ENCODE assay signal across 21 mouse cellular contexts in genomic region chr9:121547431-121547830, GRCm38 (mm10). TPM values are rescaled to one million over a fixed set of nuclear protein-coding genes. Genes with fewer than 3 reads are reported as not detected.
"Had no signal": no experiment of that assay in that cellular context is flagged by ENCODE, and none has a peak within 500 bp of the region (broad histone marks: within the 10 kb centered on the region; RNA-seq: fewer than 3 reads in every experiment).

No protein-coding gene starts in this region.

- H3K27ac ChIP-seq: midbrain, embryonic 10.5 days; midbrain, embryonic 12.5 days; neural tube, embryonic 13.5 days; neural tube, embryonic 15.5 days had no signal

- H3K4me3 ChIP-seq: midbrain, embryonic 10.5 days; midbrain, embryonic 12.5 days; myocyte; neural tube, embryonic 13.5 days; neural tube, embryonic 15.5 days had no signal

- DNase-seq: lung, adult 18-20 months; lung, embryonic 14.5 days; lung, postnatal 10 days; lung, postnatal 4 days; midbrain, embryonic 14.5 days; retina, postnatal 1 day; right cerebral cortex, adult 18-20 months; right cerebral cortex, postnatal 25 days; right cerebral cortex, postnatal 4 days; spleen, adult 18-20 months; thymus, adult 18-20 months; thymus, postnatal 14 days; thymus, postnatal 36 days had no signal

- H3K4me1 ChIP-seq: midbrain, embryonic 10.5 days; neural tube, embryonic 13.5 days had no signal

- H3K4me2 ChIP-seq: lung, embryonic 14.5 days; midbrain, embryonic 12.5 days; neural tube, embryonic 13.5 days; neural tube, embryonic 15.5 days had no signal

- ATAC-seq: midbrain, embryonic 16.5 days had no signal

- H3K9ac ChIP-seq: lung, embryonic 14.5 days; midbrain, embryonic 12.5 days; neural tube, embryonic 13.5 days; neural tube, embryonic 15.5 days had no signal

- H3K36me3 ChIP-seq: midbrain, embryonic 10.5 days; midbrain, embryonic 12.5 days; neural tube, embryonic 13.5 days; neural tube, embryonic 15.5 days had no signal

- H3K9me3 ChIP-seq: midbrain, embryonic 10.5 days; midbrain, embryonic 12.5 days; neural tube, embryonic 13.5 days; neural tube, embryonic 15.5 days had no signal

- H3K27me3 ChIP-seq: midbrain, embryonic 12.5 days; neural tube, embryonic 13.5 days; neural tube, embryonic 15.5 days had no signal

RNA-seq across cellular contexts. Expression of gene Cck, which starts 51.9 kb away (rescaled TPM):
- total RNA-seq: megakaryocyte, adult 5-6 weeks; megakaryocyte-erythroid progenitor cell, adult 5-6 weeks had no signal
- polyA plus RNA-seq: lung, embryonic 14.5 days had no signal
